Mouse (Mus musculus) gastrocnemius, postnatal 4 days (tissue): ENCODE measurements around the gene Tmem56. TPM values are rescaled to one million over a fixed set of nuclear protein-coding genes. Genes with fewer than 3 reads are reported as not detected.

Source experiments
- DNase-seq, 2 experiments: peaks; one replicate each; pipeline ENCODE4 v3.0.0; 2021 to 2022; ENCODE audit warnings: low spot score in 2 of 2, mixed read lengths in 2 of 2
- total RNA-seq, 2 experiments: library from RNA; stranded (reverse); gene quantifications; 2 replicates each; pipeline ENCODE4 v1.2.3; 2021

The Tmem56 gene
- total RNA-seq, 2 experiments from 2014 or later, result 3.0 to 5.4 TPM

DNA sequence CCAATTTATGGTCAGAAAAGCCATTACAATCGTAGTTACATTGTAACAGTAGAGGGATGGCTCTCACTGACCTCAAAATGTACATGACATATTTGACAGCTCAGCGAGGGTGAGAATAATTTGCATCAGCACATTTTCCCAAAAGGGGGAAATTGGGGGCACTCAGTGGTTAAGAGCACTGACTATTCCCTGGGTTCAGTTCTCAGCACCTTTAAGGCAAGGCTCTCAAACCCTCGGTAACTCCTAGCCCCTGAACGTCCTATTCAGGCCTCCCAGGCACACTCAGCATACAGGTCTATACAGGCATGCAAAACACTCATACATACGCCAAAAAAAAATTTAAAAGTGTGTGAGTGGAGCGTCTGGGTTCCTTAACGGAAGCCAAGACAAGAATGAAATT lies 112.3 kb downstream of the Tmem56 start:
- no peak for DNase-seq

DNA sequence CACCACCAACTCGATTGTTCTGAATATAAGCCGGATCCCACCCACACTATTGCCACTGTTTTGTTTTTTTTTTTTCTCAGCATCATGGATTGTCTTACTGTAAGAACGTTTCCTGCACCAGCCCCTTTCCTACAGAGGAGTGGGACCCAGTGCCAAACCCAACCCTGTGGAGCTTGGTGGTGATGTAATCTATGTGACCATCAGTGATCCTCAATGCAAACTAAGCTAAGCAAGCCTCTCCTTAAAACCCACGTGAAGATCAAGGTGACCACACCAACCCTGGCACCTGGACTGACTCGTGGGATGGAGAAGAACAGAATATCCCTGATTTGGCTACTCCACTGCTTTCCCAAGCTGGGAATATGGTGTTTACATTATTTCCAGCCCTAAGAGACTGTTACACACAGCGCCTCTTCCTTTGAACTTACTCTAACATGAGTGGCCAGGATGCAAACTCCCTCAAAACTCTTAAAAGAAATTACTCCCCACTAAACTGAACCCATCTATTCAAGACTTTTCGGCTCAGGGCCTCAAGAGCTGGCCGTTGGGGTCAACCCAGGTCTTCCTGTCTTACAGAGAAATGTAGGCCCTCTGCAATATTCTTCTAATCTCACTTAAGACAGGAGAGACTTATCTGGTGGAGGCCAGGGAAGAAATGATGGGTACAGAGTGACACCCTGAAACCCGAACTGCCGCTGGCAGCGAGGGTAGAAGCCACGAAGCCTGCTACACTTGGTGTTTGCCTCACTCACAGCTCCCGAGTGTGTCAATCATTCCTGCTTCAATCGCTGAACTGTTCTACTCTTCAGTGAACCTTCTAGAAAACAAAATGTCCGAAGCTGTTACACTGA lies 113.6 kb downstream of the Tmem56 start:
- no peak for DNase-seq

DNA sequence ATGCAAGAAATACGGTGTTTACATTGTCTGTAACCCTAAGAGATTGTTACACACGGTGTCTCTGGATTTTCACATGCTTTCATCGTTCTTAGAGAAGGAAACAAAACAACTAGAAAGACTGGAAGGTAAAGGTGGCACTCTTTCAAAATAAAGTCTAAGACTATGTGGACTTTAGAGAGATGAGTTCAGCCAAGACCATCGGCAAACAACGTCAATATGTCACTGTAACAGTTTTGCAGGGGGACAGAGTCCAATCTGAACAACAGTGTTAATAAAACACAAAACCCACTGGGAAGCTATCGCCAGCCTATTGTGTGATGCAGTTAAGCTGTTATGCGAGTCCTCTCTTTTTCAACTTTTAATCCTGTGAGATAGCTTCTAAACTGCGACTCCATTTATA lies 114.3 kb downstream of the Tmem56 start:
- no peak for DNase-seq

DNA sequence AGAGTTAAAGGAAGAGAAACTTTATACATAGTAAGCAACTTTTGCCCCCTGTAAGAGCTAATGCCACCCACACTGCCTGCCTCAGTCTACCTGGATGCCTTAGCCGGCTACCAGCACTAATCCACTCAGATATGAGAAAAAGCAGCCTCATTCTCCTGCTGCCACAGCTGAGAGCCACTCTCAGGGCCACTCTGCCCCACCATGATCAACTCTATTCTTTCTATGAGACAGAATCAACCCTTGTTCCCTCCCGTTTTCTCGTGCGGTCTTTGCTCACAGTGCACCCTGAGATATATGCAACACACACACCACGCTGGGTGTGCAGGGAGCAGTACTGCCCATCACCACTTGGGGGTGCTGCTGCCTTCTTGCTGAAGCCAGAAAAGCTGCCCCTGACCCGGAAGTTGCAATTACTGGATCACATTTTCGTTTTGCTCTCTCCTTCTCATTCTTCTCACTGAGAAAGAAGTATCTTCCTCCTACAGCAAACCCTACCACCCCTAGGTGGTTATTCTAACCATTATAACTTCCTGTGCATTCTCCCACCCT lies 119.6 kb downstream of the Tmem56 start:
- peak; percentile 23 to 35 for DNase-seq

DNA sequence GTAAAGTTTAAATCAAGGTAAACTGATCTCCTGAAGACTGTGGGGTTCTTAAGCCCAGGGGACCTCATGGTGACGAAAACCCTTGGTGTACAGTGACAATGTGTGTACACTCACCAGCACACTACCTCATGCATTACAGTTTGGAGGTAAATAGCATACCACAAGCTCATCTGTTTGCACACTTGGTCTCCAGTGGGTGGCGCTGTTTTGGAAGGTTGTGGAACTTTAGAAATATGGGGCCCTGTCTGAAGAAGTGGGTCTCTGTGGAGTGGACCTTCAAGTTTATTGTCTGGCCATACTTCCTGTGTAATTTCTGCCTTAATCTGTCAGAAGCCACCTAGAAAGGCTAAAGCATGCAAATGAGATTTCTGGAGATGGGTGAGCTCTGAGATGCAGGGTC lies 121.2 kb downstream of the Tmem56 start:
- no peak for DNase-seq

DNA sequence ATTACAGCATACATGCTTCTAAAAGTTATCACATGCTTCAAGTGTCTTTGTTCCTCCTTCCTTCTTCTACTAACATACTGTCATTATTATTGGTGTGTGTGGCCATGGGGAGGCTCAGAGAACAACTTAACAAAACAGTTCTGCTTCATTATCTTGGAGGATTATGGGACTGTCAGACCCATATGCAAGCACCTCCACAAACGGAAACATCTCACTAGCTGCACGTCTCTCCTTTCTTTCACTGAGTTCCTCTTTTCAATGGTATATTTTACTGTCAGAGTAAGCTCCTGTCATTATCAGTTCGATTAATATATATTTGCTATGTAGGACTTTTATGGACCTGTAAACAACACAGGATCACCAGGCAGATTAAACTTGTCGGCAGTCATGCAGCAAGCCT lies 122.5 kb downstream of the Tmem56 start:
- no peak for DNase-seq

DNA sequence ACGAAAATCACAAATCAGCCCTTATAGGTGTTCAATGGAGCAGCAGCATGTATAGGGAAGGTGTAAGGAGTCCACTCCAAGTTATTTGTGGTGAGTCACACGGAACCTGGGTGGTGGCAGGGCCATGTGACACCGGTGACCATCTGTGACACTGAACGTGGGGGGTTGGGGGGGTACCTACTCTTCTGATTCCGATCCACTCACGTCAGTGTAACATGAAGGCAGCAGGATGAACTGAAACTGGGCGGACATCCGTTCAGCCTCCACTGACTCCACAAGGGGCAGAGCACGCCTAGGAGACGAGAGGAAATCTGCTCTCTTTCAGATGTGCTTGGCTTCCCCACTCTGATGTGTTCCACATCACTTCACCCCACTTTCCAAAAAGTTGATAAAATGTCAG lies 123.3 kb downstream of the Tmem56 start:
- DNase-seq, result no peak

DNA sequence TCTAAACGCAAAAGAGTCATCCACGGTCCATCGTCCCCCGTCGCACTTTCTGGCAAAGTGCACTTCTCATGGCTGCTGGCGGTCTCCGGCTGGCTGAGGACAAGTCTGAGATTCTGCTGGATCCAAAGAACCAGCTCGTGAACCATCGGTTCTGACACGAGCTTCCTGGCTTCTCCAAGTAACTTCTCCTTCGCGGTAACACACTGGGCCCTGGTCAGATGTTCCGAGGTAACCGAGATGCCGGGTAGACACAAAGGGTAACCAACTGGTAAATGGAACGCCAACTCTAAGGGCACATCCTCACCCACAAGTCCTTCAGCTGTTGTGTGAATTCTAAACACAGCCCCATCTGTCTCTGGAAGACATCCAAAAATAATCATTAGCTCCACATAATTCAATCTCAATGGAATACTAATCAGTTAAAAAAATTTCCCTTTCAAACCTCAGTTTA lies 124.0 kb downstream of the Tmem56 start:
- DNase-seq, result no peak

DNA sequence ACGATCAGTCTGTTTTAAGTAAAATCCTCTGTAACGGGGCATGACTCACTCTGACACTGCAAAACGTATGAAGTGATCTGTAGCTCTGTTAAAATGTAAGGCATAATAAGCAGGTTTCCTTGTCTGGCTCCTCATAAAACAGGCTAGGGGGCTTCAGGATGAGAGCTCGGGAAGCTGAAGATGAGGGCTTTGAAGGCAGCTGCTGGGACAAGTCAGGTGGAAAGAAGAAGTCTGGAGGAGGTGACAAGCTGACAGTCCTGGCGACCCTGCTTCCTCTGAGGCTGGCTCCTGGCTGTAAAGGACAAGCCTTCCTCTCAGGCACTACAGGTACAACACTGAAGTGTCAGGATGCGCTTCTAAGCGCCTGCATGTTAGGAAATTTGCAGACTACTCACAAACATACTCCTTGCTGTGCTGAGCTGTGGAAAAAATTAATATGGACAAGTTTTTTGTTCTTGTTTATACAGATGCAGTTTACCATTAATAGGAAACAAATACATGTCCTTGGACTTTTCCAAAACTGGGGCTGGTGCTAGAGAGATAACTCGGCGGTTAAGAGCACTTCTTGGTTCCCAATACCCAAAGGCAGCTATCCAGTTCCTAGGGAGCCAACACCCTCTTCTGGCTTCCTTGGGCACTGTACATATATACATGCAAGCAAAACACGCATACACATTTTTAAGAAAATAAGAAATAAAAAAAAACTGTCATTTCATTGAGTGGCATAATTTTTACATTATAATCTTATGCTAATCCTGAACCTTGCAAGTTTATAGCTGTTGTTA lies 125.2 kb downstream of the Tmem56 start:
- no peak for DNase-seq

DNA sequence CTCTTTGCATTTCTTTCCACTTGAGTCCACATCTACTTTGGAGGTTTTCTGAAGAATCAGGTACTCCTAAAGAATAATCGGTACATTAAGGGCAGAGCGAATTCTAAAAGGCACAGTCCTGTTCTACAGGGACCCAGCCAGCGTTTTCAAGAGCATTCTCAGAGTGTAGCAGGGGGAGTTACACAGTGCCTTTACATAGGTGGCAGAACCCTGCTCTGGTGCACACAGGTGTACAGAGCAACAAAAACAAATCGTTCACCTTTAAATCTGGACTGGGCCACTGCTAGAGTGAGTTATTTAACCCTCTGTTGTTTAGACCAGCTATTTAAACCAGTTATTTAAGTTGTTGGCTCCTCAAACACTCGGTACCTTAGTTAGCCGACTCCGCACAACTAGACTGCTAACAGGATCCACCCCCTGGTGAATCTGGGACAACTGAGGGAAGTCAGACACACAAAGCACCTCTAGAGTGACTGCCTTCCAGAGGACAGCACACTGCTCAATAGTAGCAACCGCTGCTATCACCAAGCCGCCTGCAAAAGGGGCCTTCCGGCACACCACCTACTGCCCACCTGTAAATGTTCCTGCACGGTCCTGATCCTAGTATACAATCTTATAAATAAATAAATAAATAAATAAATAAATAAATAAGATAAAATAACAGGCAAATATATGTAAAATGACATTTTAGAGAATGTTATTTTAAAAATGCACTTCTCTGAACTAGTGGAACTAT lies 126.3 kb downstream of the Tmem56 start:
- no peak for DNase-seq

DNA sequence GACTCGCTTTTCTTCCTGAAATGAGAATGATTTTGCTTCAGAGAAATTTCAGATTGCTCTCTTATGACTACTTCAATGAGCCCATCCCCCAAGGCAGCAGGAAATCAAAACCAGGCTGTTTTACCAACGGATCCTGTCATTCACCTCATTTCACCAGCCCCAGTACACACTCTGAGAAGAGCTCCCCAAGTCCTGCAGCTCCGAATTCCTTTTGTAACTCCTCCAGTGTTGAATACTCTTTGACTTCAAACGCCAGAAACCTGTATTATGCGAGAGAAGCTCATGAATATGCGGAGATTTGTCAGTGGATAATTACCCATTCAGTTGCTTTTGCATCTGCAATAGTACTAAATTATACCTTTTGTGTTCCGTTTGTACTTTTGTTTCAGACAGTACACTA lies 126.9 kb downstream of the Tmem56 start:
- DNase-seq, result no peak

Other genes starting within 250 kb of the Tmem56 start
- gene Rwdd3, start 111.4 kb downstream of the Tmem56 start, total RNA-seq, result 1 to 10 TPM; 4.5 to 5.5 TPM
- gene Alg14, start 8.7 kb upstream of the Tmem56 start, total RNA-seq, result 10 to 100 TPM; 10.7 to 14.0 TPM
- 100 to 1,000 TPM; 194 to 214 TPM for gene Cnn3, start 143.4 kb upstream of the Tmem56 start, total RNA-seq
- under 1 TPM; 0.76 to 0.88 TPM for gene Slc44a3, start 249.3 kb upstream of the Tmem56 start, total RNA-seq